Mouse (Mus musculus) embryonic facial prominence, embryonic 13.5 days (tissue): ENCODE measurements at regions not wholly inside any gene's neighbourhood (a gene's known extent, or its start where the extent isn't known, plus 50 kb on each side); places are given as distances from the start of the nearest gene placed in this dataset.

Source experiments
- ATAC-seq: fragments of 200-750 bp; cut with Nextera tagmentation; 2 replicates; pipeline ENCODE4 v1.8.0; 2017; ENCODE audit warnings: low read depth; ENCODE audit not compliant: insufficient number of reproducible peaks, insufficient read depth, low FRiP score, low TSS enrichment
- H3K27ac ChIP-seq: fragments of 300-500 bp; sonication (generic); 2 replicates; pipeline ENCODE4 v1.5.1; 2015; ENCODE audit warnings: moderate library complexity, mild to moderate bottlenecking, inconsistent platforms
- H3K27me3 ChIP-seq: fragments of 300-500 bp; sonication (generic); 2 replicates; pipeline ENCODE4 v1.6.1; 2015; ENCODE audit warnings: mild to moderate bottlenecking, inconsistent platforms
- H3K36me3 ChIP-seq: fragments of 300-500 bp; sonication (generic); 2 replicates; pipeline ENCODE4 v1.6.1; 2015; ENCODE audit warnings: mild to moderate bottlenecking, inconsistent platforms
- H3K4me1 ChIP-seq: fragments of 300-500 bp; sonication (generic); 2 replicates; pipeline ENCODE4 v1.6.1; 2015; ENCODE audit warnings: inconsistent platforms
- H3K4me2 ChIP-seq: fragments of 300-500 bp; sonication (generic); 2 replicates; pipeline ENCODE4 v1.6.1; 2015; ENCODE audit warnings: moderate library complexity, mild to moderate bottlenecking, inconsistent platforms
- H3K4me3 ChIP-seq: fragments of 300-500 bp; sonication (generic); 2 replicates; pipeline ENCODE4 v1.5.1; 2015; ENCODE audit warnings: mild to moderate bottlenecking, inconsistent platforms
- H3K9ac ChIP-seq: fragments of 300-500 bp; sonication (generic); 2 replicates; pipeline ENCODE4 v1.6.1; 2015; ENCODE audit warnings: mild to moderate bottlenecking, inconsistent platforms
- H3K9me3 ChIP-seq: fragments of 300-500 bp; sonication (generic); 2 replicates; pipeline ENCODE4 v1.6.1; 2016; ENCODE audit warnings: inconsistent platforms
- WGBS: fragments of 180-500 bp; shearing (Covaris S2); methylation state at CpG from one replicate; pipeline ENCODE4 v1.1.7; 2015; ENCODE audit warnings: mixed read lengths; 5-methylcytosine and 5-hydroxymethylcytosine counted together

DNA sequence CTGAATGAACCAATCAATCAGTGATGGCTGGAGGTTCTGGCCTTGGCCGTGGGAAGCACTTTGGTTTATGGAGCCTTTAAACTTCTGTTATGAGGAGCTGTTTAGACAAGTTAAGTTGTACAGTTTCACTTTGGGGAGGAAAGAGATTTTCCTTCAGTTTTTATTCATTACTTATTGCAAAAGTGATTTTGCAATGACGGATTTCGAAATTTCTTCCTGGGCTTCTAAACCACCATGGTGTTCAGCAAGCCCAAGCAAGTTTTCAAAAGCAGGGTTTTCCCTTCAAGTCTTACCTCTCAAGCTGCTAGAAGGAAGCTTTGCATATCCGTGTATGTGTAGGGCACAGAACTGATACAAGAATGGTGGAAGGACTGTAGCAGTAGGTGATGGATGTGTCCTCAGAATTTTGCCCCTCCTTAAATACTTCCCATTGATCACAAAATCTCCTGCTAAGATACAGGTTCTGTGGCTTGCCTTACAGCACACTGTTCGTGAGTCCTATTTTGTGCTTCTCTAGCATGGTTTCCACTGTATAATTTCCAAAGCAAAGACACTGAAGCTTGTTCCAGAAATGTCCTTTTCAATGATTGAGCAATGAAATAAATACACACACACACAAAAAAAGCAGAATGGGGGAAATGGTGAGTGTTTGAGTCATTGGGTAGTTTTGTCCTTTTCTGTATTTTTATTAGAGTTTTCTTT, 448.6 kb upstream of the Btbd3 start:
- Histone ChIP-seq H3K9me3 (no peaks in the 10 kb centered on the region), H3K4me1 (peaks cover 4% of the 10 kb centered on the region; the same call in 1 of the 2 replicates), H3K36me3 (no peaks in the 10 kb centered on the region), H3K9ac (no peak overlapping the region), H3K4me2 (no peak overlapping the region), H3K27ac (no peak overlapping the region), H3K4me3 (no peak overlapping the region), H3K27me3 (no peaks in the 10 kb centered on the region)
- WGBS: 69% methylated on average over 5 of the region's 5 CpGs
- ATAC-seq: no peak

- no peak for ATAC-seq
Measured at GRCm38 (mm10) chr2:137794841-137795240, 461.5 kb upstream of the Btbd3 start.

GRCm38 (mm10) chr2:137784091-137784490, 472.3 kb upstream of the Btbd3 start:
- WGBS: 64% methylated on average over 6 of the region's 6 CpGs
- no peaks in the 10 kb centered on the region for H3K27me3 ChIP-seq
- no peaks in the 10 kb centered on the region for H3K9me3 ChIP-seq
- no peak overlapping the region for H3K4me3 ChIP-seq
- no peak overlapping the region for H3K4me2 ChIP-seq
- H3K9ac ChIP-seq: no peak overlapping the region
- no peak overlapping the region for H3K27ac ChIP-seq
- no peaks in the 10 kb centered on the region for H3K4me1 ChIP-seq
- no peak for ATAC-seq
- no peaks in the 10 kb centered on the region for H3K36me3 ChIP-seq

More at GRCm38 (mm10) chr2:137794841-137795240, 461.5 kb upstream of the Btbd3 start:
- H3K4me3 ChIP-seq: no peak overlapping the region
- H3K27me3 ChIP-seq: no peaks in the 10 kb centered on the region
- WGBS: 71% methylated on average over 2 of the region's 2 CpGs
- no peaks in the 10 kb centered on the region for H3K36me3 ChIP-seq
- H3K9ac ChIP-seq: no peak overlapping the region
- H3K4me2 ChIP-seq: no peak overlapping the region
- H3K9me3 ChIP-seq: no peaks in the 10 kb centered on the region
- no peaks in the 10 kb centered on the region for H3K4me1 ChIP-seq
- H3K27ac ChIP-seq: no peak overlapping the region

DNA sequence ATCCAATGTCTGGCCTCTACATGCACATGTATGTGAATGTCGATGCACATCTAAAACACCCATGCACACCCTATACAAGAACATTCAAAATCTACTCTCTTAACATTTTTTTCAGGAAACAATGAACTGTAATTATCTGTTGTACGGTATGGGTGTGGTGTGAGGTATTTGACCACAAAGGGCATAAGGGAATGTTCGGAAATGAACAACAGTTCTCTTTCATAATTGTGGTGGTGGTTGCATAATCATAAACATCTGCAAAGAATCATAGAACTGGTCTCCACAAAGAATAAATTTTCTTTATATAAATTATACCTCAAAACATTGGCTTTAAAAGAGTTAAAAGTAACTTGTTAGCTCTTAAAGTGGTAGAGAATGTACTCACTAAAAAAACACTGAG, 478.9 kb upstream of the Btbd3 start:
- Histone ChIP-seq H3K27me3 (no peaks in the 10 kb centered on the region), H3K9me3 (no peaks in the 10 kb centered on the region), H3K4me3 (no peak overlapping the region), H3K9ac (no peak overlapping the region), H3K27ac (no peak overlapping the region), H3K36me3 (no peaks in the 10 kb centered on the region), H3K4me1 (no peaks in the 10 kb centered on the region), H3K4me2 (no peak overlapping the region)
- WGBS: 45% methylated on average over 3 of the region's 3 CpGs
- ATAC-seq: no peak

- ATAC-seq: no peak
- Histone ChIP-seq H3K4me2 (no peak overlapping the region), H3K27me3 (no peaks in the 10 kb centered on the region), H3K9me3 (no peaks in the 10 kb centered on the region), H3K36me3 (no peaks in the 10 kb centered on the region), H3K9ac (no peak overlapping the region), H3K27ac (no peak overlapping the region), H3K4me1 (0 out of 2 replicates have a peak, but pooled peaks cover 2% of the 10 kb centered on the region), H3K4me3 (no peak overlapping the region)
Measured at GRCm38 (mm10) chr2:137764785-137765184, 491.6 kb upstream of the Btbd3 start.

- no peak overlapping the region for H3K27ac ChIP-seq
- no peak overlapping the region for H3K9ac ChIP-seq
- H3K4me2 ChIP-seq: no peak overlapping the region
- no peaks in the 10 kb centered on the region for H3K9me3 ChIP-seq
- ATAC-seq: no peak
- WGBS: 67% methylated on average over 2 of the region's 2 CpGs
- no peaks in the 10 kb centered on the region for H3K36me3 ChIP-seq
- peaks cover 12% of the 10 kb centered on the region for H3K4me1 ChIP-seq
- H3K4me3 ChIP-seq: no peak overlapping the region
- H3K27me3 ChIP-seq: no peaks in the 10 kb centered on the region
Measured at GRCm38 (mm10) chr2:137759455-137759854, 496.9 kb upstream of the Btbd3 start.

DNA sequence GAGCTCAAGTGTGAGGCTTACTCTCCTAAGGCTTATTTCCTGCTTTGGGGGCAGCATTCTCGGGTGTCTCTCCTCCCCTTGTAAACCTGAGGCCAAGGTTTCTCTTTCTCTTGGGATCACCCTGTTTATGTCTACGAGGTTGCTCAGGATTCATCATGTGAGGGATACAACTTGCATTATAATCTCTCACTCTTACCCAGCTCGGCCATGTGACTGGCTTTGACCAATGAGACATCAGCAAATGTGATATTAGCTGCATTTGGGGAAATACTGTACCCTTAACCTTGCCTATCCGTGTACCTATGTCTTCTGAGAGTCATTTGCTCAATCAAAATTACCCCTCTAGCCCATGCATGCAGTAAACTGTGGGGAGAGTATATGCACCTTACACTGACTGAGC, 498.0 kb upstream of the Btbd3 start:
- ATAC-seq: no peak
- H3K4me1 ChIP-seq: peaks cover 12% of the 10 kb centered on the region
- WGBS: 68% methylated on average over 4 of the region's 4 CpGs

GRCm38 (mm10) chr2:137757231-137758212, 498.8 kb upstream of the Btbd3 start:
- ATAC-seq: no peak
- Histone ChIP-seq H3K9ac (no peak overlapping the region), H3K36me3 (no peaks in the 10 kb centered on the region), H3K4me1 (peaks cover 12% of the 10 kb centered on the region), H3K4me2 (no peak overlapping the region), H3K4me3 (no peak overlapping the region), H3K27ac (no peak overlapping the region), H3K9me3 (no peaks in the 10 kb centered on the region), H3K27me3 (no peaks in the 10 kb centered on the region)
- WGBS: 49% methylated on average over 13 of the region's 13 CpGs

More for the DNA sequence above, 498.0 kb upstream of the Btbd3 start:
- H3K9me3 ChIP-seq: no peaks in the 10 kb centered on the region
- H3K4me3 ChIP-seq: no peak overlapping the region
- H3K4me2 ChIP-seq: no peak overlapping the region
- H3K27ac ChIP-seq: no peak overlapping the region
- H3K9ac ChIP-seq: no peak overlapping the region
- no peaks in the 10 kb centered on the region for H3K27me3 ChIP-seq
- no peaks in the 10 kb centered on the region for H3K36me3 ChIP-seq

DNA sequence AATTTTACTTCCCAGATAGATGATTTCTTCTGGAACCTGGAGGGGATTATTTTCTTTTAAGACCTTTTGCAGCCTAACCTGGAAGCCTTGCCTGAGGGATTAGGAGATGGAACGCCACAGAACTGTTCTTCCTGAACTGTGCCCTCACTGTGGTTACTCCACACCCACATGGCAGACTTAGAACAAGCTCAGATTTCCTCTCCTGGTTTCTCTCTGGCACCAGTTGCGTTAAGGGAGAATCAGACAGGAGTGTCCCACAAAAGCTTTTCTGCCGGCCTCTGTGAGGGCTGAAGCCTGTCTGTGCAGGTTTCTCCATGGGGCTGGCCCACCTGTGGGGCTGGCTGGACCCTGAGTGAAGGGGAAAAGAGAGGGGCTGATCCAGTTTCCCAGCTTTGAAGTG, 500.1 kb upstream of the Btbd3 start:
- H3K27me3 ChIP-seq: no peaks in the 10 kb centered on the region
- H3K9me3 ChIP-seq: no peaks in the 10 kb centered on the region
- 0 out of 2 replicates have a peak overlapping the region, but pooled peaks have one; percentile 27 for H3K9ac ChIP-seq
- no peak overlapping the region; the same call in 1 of the 2 replicates for H3K27ac ChIP-seq
- H3K4me2 ChIP-seq: peak overlapping the region; percentile 23
- peaks cover 12% of the 10 kb centered on the region for H3K4me1 ChIP-seq
- 6% methylated on average over 3 of the region's 3 CpGs for WGBS
- H3K4me3 ChIP-seq: no peak overlapping the region
- H3K36me3 ChIP-seq: no peaks in the 10 kb centered on the region
- ATAC-seq: no peak

DNA sequence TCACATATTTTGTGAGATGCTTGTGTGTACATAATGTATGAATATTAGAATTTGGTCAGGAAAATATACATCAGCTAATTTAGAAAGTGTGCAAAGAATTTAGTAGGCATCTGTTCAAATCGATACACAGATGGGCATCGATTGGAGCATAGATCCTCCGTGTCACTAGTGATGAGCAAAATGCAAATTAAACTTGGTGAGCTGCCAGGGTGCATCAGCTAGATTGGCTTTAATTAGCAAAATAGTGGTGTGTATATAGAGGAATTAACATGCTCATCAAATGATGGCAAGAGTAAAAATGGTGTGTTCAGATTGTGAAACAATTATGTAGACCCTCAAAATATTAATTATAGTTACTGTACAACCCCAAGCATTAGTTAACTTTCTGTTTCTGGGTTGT, 501.9 kb upstream of the Btbd3 start:
- Histone ChIP-seq H3K9ac (no peak overlapping the region), H3K27ac (no peak overlapping the region), H3K4me2 (no peak overlapping the region), H3K4me1 (peaks cover 12% of the 10 kb centered on the region), H3K4me3 (no peak overlapping the region), H3K9me3 (no peaks in the 10 kb centered on the region), H3K27me3 (no peaks in the 10 kb centered on the region), H3K36me3 (no peaks in the 10 kb centered on the region)
- no peak for ATAC-seq
- 88% methylated on average over 3 of the region's 3 CpGs for WGBS

DNA sequence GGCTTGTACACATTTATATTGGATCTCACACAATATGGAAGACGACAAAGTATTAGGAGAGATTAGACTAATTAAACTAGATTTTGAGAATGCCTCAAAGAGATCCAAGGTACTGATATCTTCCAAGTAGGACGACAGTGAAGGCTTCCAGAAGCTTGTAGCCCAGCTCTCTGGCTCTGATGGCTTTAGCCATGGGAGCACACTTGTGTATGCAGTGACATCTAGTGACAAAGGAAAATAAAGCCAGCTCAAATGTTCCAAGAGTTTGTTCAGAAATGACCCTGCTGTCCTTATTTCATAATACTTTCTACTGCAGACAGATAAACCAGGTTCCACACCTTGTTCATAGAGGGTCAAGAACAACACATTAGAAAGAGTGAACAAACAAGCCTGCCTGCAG, 524.0 kb upstream of the Btbd3 start:
- H3K4me3 ChIP-seq: no peak overlapping the region
- peaks cover 19% of the 10 kb centered on the region for H3K4me1 ChIP-seq
- no peak for ATAC-seq
- H3K4me2 ChIP-seq: no peak overlapping the region
- 11% methylated on average over 2 of the region's 2 CpGs for WGBS
- no peak overlapping the region for H3K9ac ChIP-seq
- no peaks in the 10 kb centered on the region for H3K27me3 ChIP-seq
- no peaks in the 10 kb centered on the region for H3K36me3 ChIP-seq
- no peaks in the 10 kb centered on the region for H3K9me3 ChIP-seq
- no peak overlapping the region for H3K27ac ChIP-seq
